Mouse (Mus musculus): ENCODE measurements around the gene Mpnd.
A peak's percentile ranks its signal among the peaks of the same experiment; 100 is the strongest.

Gene Mpnd

DNA sequence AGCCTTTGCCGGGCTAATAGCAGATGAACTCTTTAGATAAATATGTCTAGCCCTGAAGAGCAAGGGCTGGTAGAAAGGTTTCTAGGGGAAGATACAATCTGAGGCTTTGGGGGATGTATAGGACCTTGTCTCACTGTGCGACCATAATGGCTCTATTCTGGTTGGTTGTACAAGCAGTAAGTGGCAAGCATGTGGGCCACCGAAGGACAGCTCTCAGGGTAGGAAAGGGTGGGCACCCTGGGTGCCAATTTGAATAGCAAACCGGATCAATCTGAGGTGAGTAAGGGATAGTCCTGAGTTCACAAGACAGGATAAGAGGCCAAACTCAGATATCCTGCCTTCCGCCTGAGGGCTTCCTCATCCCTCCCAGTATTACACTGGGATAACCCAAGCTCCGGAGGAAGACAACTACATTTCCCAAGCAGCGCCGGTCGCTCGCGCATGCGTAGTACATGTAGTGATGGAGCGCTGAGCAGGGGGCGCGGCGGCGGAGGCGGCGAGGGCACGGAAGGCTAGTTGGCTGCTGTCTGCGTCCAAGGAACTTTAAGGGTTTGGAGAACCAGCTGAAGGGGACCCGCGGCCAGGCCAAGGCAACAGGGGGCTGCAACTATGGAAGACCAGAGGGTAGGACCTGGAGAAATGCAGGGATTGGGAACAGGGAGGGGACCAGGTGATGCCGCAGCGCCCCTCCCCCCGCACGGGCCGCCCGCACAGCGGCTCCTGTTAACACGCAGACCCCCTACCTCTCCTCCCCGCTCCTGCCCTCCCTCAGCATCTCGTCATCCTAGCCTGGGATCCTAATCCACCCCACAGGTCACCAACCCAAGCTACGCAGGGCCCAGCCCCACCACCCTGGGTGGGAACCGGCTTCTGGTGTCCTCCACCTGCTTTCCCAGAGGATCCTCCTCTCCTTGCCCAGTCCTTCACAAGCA, 19.2 kb upstream of the Mpnd start, which contains the start of gene Fsd1:
Fsd1 (plus strand) TSS at position 480 of the 932 bp plus-strand sequence.
- DNase-seq = no peak

DNA sequence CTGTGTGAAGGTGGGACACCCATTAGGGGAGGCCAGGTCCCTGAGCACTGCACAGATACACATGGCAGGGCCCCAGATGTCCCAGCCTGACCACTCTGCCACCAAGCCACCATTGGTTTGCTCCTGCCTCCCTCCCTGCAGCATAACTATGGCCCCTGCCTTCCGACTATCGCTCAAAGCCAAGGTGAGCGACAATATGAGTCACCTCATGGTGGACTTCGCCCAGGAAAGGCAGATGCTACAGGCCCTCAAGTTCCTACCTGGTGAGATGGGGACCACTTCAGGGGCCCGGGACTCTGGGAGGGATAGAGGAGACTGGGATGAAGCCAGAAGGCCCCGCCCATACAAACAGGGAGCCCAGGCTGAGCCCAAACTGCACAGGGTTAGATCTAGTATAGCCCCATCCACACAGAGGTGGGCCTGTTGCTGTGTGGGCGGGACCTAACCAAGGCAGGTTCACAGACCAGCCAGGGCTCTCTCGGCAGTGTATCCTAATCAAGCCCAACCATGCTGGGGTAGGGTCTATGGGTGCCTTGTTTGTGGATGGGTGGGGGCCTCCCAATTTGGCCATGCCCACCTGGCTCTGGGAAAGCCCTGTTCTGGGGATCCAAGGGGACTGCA, 15.1 kb upstream of the Mpnd start:
- no peak for DNase-seq

DNA sequence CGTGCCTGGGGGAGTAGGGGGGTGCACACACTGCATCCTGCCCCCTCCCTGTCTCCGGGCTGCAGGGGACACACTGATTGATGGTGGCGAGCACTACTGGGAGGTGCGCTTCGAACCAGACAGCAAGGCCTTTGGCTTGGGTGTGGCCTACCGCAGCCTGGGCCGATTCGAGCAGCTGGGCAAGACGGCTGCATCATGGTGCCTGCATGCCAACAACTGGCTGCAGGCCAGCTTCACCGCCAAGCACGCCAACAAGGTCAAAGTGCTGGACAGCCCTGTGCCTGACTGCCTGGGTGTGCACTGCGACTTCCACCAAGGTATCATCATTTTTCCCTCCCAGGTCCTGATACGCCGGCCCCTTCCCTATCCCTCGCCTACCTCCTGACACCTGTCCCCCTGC, 9.5 kb upstream of the Mpnd start:
- DNase-seq = peak; percentile 80

DNA sequence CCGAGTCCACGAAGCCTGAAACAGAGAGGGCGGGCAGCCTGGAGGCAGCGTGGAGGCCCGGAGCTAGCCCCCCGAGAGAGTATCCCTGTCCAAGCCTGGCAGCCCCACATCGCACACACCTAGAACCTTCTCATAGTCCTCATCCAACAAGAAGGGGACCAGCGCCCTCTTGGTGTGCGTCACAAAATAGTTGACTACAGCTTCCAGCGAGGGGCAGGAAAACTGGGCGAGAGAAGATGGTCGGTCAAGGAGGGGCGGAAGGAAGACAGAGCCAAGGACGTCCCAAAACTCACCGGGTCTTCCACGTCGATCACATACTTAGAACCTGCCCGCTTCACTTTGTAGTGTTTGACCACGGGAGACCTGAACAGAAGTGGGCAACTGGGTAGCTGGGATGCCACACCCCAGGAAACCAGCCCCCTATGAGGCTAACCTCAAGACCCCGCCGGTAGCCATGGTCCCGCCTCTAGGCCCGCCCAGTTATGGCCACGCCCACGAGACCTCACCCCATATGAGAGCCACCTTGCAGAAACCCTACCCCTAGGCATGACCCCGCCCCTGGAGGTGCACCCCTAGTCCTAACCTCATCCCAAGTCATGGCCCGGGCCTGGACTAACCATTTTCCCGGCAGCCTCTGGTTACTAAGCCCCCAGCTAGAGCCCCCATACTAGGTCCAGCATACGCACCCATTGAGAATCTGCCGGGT, 5.6 kb upstream of the Mpnd start:
- no peak for DNase-seq

DNA sequence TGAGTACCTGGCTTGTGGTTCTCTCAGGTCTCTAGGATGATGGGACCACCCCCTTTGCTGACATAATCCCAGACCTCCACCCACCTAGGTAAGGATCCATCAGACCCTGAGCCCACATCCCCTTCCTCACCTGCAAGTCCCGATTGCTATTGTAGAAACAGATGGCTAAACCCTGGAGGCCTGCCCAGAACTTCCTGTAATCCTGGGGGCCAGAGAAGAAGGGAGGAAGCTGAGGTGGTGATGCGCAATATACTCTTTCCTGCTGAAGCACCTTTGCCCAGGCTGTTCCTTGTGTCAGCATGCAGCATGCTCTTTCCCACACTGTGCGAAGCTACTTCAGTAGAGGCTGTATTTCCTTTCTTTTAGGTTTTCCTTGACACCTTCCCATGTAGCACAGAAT, 2.5 kb upstream of the Mpnd start:
- DNase-seq = no peak

DNA sequence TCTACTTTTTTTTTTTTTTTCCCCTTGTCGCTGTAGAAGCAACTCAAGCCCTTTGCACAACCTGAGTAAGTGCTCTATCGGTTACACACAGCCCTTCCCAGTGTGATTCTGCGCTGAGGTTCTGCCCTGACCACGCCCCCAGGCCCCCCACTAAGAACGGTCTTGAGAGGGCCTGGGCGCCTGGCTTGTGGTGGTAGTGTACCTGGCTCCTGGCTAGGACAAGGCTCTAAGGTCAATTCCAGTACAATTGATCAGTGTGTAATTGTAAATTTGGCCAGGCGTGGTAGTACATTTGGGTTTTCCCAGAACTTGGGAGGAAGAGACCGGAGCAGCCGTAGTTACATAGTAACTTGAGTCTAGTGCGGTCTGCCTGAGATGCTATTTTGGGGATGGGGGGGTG, 1.4 kb downstream of the Mpnd start:
- DNase-seq = no peak

DNA sequence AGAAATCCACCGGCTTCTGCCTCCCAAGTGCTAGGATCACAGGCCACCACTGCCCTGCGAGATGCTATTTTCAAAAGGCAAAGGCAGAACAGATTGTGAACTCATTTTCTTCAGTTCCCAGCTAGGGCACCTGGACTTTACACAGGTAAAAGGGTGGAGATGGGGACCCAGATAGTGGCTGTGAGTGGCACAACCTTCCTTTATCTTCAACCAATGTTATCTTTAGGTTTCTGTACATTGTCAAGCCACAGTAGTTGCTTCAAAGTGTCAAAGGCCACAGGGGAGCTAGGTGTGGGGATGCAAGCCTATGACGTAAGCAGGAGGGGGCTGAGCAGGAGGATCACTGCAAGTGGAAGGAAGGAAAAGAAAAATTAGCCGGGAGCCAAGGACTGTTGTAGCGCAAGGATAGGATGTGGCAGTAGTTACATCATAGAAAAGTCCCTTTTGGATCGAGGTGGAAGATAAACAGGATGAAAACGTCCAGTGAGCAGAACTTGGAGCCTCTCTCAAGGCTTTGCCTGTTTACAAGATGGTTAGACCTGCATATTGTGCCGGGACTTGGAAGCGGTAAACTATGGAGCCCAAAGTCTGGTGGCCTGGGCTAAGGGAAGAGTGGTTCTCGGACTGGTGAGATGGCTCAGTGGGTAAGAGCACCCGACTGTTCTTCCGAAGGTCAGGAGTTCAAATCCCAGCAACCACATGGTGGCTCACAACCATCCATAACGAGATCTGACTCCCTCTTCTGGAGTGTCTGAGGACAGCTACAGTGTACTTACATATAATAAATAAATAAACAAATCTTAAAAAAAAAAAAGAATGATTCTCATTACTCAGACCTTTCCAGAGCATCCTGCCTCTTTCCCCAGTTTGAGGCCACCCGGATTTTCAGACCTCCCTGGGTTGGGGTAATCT, 2.2 kb downstream of the Mpnd start:
- DNase-seq = no peak

DNA sequence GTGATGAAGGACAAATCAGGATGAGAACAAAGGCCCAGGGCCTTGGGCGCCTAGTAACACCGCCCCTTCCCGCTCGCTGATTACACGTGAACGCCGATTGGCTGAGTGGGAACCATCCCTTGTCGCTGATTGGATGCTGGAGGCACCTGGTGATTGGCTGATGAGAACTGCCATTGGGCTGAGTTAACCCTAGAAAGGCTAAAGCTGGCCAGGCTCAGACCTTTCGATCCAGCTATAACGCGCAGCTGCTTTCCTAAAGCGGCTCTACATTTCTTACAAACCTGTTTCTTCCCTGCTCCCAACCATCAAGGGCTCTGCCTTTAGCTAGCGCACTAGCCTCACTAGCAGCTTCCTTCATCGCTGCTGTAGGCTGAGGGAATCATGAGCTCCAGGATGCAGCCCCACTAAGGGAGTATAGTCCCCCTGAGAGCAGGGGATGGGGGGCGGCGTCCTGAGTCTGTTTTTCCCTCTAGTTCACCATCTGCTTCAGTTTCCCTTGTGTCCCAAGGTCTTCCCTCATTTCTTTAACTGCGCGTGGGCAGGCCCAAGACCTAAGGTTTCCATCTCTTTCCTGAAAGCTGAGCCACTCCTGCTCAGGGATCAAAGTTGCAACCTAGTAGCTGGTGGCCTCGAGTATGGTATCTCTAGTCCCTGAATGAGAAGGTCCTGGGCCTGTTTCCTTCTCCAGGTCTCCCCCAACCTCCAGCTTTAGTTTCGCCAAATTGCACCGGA, 3.0 kb downstream of the Mpnd start:
- DNase-seq = peak; percentile 95

DNA sequence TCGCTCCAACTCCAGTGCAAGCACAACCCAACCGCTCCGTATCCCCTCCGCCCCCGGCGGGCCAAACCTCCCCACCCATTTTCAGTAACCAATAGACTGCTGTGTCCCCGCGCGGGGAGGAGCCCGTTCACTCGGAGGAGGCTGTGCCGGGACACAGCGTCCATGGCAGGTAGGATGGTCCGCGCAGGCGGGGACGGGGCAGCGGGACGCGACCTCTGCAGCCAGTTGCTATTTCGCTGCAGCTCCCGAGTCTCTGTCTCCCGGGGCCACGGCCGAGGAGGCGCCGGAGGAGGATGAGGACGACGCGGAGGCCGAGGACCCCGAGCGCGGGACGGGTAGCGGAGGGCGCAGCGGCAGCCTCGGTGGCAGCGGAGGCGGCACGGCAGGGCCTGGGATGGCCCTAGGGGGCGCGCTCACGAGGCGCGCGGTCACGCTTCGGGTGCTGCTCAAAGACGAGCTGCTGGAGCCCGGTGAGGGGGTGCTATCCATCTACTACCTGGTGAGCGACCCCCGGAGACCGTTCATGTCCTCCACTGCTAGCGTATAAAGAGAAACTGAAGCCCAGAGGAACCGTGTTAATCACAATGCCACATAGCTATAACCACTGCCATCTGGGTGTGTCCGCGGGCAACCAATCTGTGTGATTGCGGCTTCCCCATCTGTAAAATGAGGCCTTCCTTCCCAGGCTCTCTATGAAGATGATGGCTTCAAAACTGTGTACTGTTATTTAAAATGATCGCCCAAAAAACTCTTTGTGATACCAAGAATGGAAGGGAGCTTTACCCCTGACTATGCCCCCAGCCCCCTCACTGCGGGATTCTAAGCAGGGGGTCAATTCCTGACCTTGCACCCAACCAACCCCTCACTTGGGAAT, 3.8 kb downstream of the Mpnd start:
- DNase-seq = peak; percentile 93

DNA sequence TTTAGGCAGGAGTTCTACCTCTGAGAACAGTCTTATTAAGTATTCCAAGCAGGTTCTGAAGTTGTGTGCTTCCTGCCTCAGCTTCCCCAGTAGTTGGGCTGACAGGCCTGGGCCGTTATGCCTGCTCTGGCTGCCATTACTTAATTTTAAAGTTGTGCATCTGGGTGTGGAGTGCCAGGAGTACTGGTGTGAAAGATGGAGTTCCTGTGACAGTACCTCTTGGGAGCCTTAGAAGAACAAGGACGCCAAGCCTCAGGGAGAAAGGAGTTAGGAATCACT, 4.4 kb downstream of the Mpnd start:
- DNase-seq = no peak

DNA sequence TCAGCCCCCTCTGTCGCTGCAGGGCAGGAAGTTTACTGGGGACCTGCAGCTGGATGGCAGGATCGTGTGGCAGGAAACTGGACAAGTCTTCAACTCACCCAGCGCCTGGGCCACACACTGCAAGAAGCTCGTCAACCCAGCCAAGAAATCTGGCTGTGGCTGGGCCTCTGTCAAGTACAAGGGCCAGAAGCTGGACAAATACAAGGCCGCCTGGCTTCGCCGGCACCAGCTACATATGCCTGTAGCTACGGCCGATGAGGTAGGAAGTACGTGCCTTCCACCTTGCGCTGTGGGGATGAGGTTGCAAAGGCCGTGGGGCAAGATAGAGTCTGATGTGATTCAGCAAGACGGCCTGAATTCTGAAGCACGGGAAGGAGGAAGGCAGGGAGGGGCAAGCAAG, 4.7 kb downstream of the Mpnd start:
- no peak for DNase-seq

DNA sequence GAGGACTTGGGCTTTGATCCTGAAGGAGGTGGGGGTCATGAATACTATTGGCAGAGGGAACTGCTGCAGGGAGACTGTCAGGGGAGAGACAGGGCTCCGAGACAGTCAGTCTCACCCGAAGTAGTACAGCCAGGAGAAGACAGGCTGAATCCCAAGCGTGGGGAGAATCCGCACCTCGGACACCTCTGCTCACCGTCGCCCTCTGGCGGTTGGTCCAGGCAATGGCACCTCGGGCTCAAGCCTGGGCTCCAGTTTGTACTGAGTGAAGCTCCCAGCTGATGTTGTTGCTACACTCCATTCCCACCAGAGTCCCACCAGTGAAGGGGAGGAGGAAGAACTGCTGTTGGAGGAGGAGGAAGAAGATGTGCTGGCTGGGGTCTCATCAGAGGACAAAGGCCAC, 5.2 kb downstream of the Mpnd start:
- DNase-seq = peak; percentile 76

DNA sequence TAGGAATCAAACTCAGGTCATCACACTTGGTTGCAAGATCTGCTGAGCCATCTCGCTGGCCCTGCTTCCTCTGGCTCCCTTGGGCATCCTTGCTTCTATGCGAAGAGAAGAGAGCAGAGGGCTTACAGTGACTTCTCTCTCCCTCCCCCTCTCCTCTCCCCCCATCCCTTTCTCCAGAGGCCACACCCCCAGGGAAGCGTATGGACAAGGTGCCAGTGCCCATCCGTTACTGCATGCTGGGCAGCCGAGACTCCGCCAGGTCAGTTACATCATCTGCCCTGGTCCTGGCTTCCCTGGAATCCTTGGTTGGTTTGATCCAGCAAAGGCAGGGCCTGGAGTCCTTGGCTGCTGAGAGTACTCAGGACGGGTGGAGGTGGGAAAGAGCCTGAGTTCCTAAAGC, 5.9 kb downstream of the Mpnd start:
- DNase-seq = no peak

DNA sequence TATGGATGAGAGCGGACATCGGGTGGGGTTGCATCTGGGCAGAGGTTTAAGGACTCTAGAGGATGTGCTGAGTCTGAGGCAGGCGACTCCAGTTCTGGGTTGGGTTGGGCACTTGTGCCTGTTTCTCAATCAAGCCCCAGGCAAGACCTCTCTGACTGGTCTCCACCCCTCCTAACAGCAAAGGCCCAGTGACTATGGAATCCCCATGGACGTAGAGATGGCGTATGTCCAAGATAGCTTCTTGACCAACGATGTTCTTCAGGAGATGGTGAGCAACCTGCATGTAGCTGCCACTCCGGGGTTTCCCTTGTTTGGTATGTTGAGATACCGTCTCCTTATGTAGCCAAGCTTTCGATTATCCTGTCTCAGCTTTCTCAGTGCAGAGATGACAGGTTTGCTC, 9.8 kb downstream of the Mpnd start:
- no peak for DNase-seq

DNA sequence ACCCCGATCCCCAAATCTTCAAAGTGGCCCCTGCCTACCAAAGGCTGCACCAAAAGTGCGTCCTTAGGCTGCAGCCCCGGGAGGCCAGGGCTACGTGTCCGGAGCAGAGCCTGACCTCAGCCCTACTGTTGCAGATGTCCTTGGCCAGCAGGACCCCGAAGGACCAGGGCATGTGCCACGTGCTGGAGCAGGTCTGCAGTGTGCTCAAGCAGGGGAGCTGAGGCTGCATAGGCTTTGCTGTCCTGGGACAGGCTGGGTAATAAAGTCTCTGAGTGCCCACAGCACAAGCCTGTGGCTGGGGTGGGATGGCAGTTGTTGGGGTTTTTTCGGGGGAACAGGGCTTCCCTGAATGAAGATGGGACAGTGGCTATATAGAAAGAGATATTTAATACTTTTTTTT, 10.9 kb downstream of the Mpnd start:
- DNase-seq = no peak

DNA sequence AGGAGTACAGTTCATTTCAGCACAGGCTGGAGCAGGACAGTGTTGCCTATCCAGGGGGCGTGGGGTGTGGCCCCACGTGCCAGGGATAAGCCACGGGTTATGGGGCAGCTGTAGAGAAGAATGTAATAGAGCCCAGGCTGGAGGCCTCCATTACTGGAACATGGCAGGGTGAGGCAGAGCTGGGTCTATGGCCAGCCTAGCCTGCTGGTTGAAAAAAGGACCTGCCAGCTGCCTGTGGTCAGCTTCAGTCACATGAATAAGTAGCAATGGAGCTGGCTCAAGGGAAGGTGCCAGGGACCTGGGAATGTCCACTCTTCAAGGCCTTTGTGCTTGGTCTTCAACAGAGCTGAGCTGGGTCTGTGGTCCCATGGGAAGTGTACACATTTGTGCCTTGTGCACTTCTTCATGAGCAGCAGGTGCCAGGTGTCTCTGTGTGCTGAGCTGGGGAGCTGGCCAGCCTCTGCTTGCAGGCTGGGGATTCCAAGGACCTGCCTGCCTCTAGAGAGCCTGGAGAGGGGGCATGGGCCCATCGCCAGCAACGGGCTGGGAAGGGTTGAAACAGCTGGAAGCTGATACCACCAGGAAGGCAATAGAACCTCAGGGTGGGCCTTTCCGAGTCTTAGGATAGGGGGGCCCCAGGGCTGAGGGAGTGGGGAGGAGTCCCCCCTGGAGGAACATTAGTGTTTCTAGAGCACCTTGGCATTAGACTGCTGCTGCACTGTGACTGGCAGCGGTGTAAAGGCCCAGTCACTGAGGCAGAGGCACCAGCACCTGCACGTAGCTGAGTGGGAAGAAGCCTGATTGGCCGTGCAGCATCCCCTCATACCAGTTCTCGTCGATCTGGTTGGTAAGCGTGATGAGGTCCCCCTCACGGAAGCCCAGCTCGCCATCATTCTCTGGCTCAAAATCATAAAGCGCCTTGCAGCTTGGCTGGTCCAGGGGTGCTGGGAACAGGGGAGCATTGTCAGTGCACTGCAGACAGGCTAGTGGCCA, 11.6 kb downstream of the Mpnd start:
- no peak for DNase-seq

DNA sequence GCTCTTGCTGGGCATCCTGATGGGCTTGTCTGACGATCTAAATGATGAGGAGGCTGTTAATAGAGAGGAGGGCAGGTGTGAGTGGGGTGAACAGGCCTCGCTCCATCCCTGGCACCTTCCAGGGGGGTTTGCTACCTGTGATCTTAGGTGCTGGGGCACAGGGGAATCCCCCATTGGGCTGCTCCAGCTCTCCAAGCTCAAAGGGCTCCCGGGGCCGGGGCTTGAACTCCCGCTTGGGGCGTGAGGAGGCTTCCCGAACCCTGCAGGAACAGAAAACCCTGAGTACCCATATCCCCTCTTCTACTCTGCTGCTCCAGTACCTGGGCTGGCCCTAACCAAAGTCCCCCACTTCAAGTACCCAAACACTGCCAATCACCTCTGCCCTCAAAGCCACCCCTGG, 12.3 kb downstream of the Mpnd start:
- DNase-seq = no peak

DNA sequence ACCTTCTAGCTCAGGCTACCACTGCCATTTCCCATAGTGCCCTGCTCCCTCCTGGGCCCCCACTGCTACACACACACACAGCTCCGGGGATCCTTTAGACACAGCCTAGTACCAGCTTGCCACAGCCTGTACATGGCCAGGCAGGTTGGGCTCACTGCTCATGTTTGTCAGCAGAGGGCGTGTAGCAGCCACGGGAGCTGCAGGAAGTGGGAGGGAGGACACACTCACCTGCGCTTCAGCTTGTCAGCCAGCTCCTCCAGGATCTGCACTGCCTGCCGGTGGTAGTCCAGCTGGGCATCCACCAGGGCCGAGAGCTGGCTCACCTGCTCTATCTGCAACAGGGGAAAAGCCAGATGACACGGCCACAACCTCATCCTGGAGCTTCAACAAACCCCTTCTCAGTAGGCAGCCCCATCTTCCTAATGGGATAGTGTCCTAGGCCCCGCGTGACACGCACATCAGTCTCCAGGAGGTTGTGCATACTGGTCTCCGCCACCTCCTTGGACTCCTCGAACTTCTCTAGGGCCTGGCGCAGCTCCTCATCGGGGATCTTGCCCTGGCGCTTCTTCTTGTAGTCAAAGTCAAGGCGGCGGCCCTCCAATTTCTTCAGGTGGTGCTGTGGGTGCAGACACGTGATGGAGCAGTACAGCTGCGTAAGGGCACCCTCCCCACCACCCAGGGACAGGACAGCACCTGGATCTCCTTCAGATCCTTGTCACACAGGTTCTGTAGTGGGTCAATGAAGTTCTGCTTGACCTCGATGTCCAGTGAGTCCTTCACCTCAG, 13.0 kb downstream of the Mpnd start:
- DNase-seq = peak; percentile 69
